Mouse (Mus musculus) kidney, adult 9 months (tissue): ENCODE data around the gene Rbm44.

Source experiments
- DNase-seq: peaks from one replicate; pipeline ENCODE4 v3.0.0; 2022

Rbm44 gene

DNA sequence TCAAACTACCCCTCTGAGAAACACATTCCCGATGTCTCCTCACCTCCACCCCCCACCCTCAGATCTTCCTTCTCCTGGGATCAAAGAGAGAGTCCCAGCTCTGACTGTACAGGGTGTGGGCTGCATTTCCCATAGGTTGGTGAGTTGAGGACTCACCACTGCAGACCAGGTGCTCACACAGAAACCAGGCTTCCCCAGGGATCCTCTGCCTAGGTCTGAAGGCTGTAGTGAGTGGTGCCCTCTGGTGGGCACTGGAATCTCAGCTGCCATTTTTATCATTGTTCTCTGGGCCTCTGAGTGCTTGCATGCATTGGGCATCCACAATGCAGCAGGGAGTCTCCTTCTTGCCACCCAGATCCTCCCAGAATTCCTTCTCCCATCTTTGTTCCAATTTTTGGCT lies 66.2 kb downstream of the Rbm44 start:
- peak; percentile 54 for DNase-seq

GRCm38 (mm10) chr1:91211591-91212008 lies 66.7 kb downstream of the Rbm44 start:
- no peak for DNase-seq

GRCm38 (mm10) chr1:91215264-91215663 lies 70.4 kb downstream of the Rbm44 start:
- no peak for DNase-seq

DNA sequence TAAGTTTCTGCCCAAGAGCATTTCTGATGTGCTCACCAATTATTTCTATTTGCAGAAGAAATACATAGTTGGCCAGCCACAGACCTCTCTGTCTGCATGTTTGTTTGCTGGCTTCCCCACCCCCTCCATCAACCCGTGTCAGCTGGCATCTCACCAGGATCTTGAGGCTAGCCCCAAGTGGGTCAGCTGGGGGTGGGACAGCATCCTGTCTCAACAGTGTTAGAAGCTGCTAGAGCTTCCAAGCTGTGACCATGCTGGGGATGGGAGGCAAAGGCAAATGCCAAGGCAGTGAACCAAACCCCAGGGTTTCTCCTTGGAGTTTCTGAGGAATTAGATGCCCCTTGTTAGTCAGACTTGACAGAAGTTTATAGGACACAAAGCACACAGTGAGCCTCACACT lies 71.1 kb downstream of the Rbm44 start:
- DNase-seq = no peak

GRCm38 (mm10) chr1:91216504-91217267 lies 71.8 kb downstream of the Rbm44 start:
- no peak for DNase-seq

DNA sequence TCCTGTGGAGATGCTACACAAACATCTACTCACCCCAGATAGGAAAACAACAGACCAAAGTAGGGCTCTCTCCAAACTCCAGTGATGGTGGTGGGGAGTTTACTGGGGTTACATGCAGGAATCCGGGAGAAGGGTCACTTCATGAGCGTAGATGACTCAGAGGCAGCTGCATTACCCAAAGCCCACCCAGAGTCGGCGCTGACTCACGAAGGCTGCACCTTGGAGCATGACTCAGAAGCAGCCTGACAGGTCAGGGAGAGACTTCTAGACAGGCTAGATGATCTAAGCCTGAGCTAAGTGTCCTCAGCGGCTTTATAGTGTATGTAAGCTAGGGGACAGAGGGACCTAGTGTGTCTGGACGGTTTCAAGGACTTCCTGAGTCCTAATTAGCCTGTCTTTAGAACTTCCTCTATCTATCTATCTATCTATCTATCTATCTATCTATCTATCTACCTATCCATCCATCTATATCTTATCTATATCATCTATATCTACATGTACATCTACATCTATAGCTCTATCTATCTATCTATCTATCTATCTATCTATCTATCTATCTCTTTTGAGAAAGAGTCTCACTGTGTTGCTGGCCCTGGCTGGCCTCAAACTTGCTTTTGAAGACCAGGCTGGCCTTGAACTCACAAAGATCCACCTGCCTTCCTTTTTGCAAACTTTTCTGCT lies 74.9 kb downstream of the Rbm44 start:
- DNase-seq = no peak

DNA sequence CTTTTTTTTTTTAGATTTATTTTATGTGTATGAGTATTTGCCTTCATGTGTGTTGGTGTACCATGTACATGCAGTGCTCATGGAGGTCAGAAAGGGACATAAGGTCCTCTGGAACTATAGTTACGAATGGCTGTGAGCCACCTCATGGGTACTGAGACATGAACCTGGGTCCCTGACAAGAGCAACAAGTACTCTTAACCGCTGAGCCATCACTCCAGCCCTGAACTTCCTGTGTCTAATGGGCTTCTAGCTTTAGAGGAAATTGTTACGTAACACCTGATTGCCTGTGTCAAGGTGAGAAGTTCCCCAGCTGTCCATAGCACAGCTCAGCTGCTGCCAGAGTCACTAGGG lies 75.4 kb downstream of the Rbm44 start:
- DNase-seq = no peak
